Mouse (Mus musculus) limb, embryonic 13.5 days (tissue): Measurements from ENCODE around the gene Ing1. TPM values are rescaled to one million over a fixed set of nuclear protein-coding genes. Genes with fewer than 3 reads are reported as not detected.
"Not testable (repeated sequence)": the region's sequence is repeated elsewhere in the genome, so short reads cannot be mapped to it uniquely, and the experiment has no call there.

Source experiments
- ATAC-seq: fragments of 200-750 bp; cut with Nextera tagmentation; 2 replicates; pipeline ENCODE4 v1.8.0; 2017; ENCODE audit warnings: low read depth, moderate number of reproducible peaks, moderate TSS enrichment; ENCODE audit not compliant: low FRiP score
- H3K27ac ChIP-seq: fragments of 300-500 bp; sonication (generic); 2 replicates; pipeline ENCODE4 v1.5.1; 2015; ENCODE audit warnings: inconsistent platforms, mild to moderate bottlenecking, moderate library complexity
- H3K27me3 ChIP-seq: fragments of 300-500 bp; sonication (generic); 2 replicates; pipeline ENCODE4 v1.6.1; 2015; ENCODE audit warnings: mild to moderate bottlenecking, inconsistent platforms
- H3K36me3 ChIP-seq: fragments of 300-500 bp; sonication (generic); 2 replicates; pipeline ENCODE4 v1.6.1; 2015; ENCODE audit warnings: inconsistent platforms, mild to moderate bottlenecking, moderate library complexity
- H3K4me1 ChIP-seq: fragments of 300-500 bp; sonication (generic); 2 replicates; pipeline ENCODE4 v1.6.1; 2015; ENCODE audit warnings: inconsistent platforms
- H3K4me2 ChIP-seq: fragments of 300-500 bp; sonication (generic); replicated peaks from 2 replicates; pipeline ENCODE4 v1.6.1; 2015; ENCODE audit warnings: inconsistent platforms, mild to moderate bottlenecking, moderate library complexity
- H3K4me3 ChIP-seq: fragments of 300-500 bp; sonication (generic); 2 replicates; pipeline ENCODE4 v1.5.1; 2015; ENCODE audit warnings: moderate library complexity, mild to moderate bottlenecking, inconsistent platforms
- H3K9ac ChIP-seq: fragments of 300-500 bp; sonication (generic); 2 replicates; pipeline ENCODE4 v1.6.1; 2015; ENCODE audit warnings: mild to moderate bottlenecking, inconsistent platforms
- H3K9me3 ChIP-seq: fragments of 300-500 bp; sonication (generic); 2 replicates; pipeline ENCODE4 v1.6.1; 2016; ENCODE audit warnings: inconsistent platforms
- WGBS: fragments of 180-500 bp; shearing (Covaris S2); methylation state at CpG from one replicate; pipeline ENCODE4 v1.1.7; 2015; 5-methylcytosine and 5-hydroxymethylcytosine counted together
- polyA plus RNA-seq: library from polyadenylated mRNA; unstranded; fragments of >200 nt; fragmentation: Nextera tagmentation; extraction: Ambion mirVana; gene quantifications from 2 replicates; pipeline ENCODE4 v1.2.1, GENCODE M21; 2015

Ing1 gene
- polyA plus RNA-seq, 1 experiment from 2014 or later = 37.9 TPM

GRCm38 (mm10) chr8:11530155-11530770, 25.1 kb upstream of the Ing1 start:
- 90% methylated on average over 18 of the region's 18 CpGs for WGBS
- peaks cover 7% of the 10 kb centered on the region; the same call in 1 of the 2 replicates for H3K4me1 ChIP-seq
- no peak for ATAC-seq
- no peaks in the 10 kb centered on the region for H3K27me3 ChIP-seq
- H3K9me3 ChIP-seq = no peaks in the 10 kb centered on the region
- no peak overlapping the region for H3K4me2 ChIP-seq
- H3K9ac ChIP-seq = no peak overlapping the region
- peaks cover 61% of the 10 kb centered on the region for H3K36me3 ChIP-seq
- H3K27ac ChIP-seq = no peak overlapping the region
- H3K4me3 ChIP-seq = no peak overlapping the region

- no peaks in the 10 kb centered on the region for H3K27me3 ChIP-seq
- peaks cover 64% of the 10 kb centered on the region for H3K36me3 ChIP-seq
- no peak overlapping the region for H3K4me3 ChIP-seq
- WGBS = 75% methylated on average over 4 of the region's 4 CpGs
- H3K4me1 ChIP-seq = peaks cover 7% of the 10 kb centered on the region; the same call in 1 of the 2 replicates
- no peak overlapping the region for H3K27ac ChIP-seq
- no peak overlapping the region for H3K4me2 ChIP-seq
- no peaks in the 10 kb centered on the region for H3K9me3 ChIP-seq
- ATAC-seq = no peak
- no peak overlapping the region for H3K9ac ChIP-seq
These were observed 24.5 kb upstream of the Ing1 start for GRCm38 (mm10) chr8:11530849-11531248.

- Histone ChIP-seq H3K4me2 (no peak overlapping the region), H3K27ac (no peak overlapping the region), H3K27me3 (no peaks in the 10 kb centered on the region), H3K9me3 (no peaks in the 10 kb centered on the region), H3K36me3 (peaks cover 73% of the 10 kb centered on the region), H3K9ac (no peak overlapping the region), H3K4me3 (no peak overlapping the region), H3K4me1 (no peaks in the 10 kb centered on the region)
- WGBS = 50% methylated on average over 9 of the region's 9 CpGs
- ATAC-seq = no peak
These were observed 20.9 kb upstream of the Ing1 start for GRCm38 (mm10) chr8:11534494-11534893.

- H3K9ac ChIP-seq = no peak overlapping the region
- peaks cover 4% of the 10 kb centered on the region; the same call in 1 of the 2 replicates for H3K9me3 ChIP-seq
- H3K27me3 ChIP-seq = no peaks in the 10 kb centered on the region
- ATAC-seq = no peak
- no peak overlapping the region for H3K4me2 ChIP-seq
- no peak overlapping the region for H3K27ac ChIP-seq
- H3K4me1 ChIP-seq = no peaks in the 10 kb centered on the region
- WGBS = 88% methylated on average over 4 of the region's 4 CpGs
- no peak overlapping the region for H3K4me3 ChIP-seq
- peaks cover 85% of the 10 kb centered on the region for H3K36me3 ChIP-seq
These were observed 16.3 kb upstream of the Ing1 start for GRCm38 (mm10) chr8:11539049-11539448.

- Histone ChIP-seq H3K4me3 (no peak overlapping the region), H3K9ac (no peak overlapping the region), H3K4me1 (no peaks in the 10 kb centered on the region), H3K9me3 (peaks cover 4% of the 10 kb centered on the region; the same call in 1 of the 2 replicates), H3K4me2 (no peak overlapping the region), H3K27me3 (no peaks in the 10 kb centered on the region), H3K36me3 (peaks cover 81% of the 10 kb centered on the region), H3K27ac (no peak overlapping the region)
- 94% methylated on average over 8 of the region's 8 CpGs for WGBS
- no peak for ATAC-seq
These were observed 15.2 kb upstream of the Ing1 start for GRCm38 (mm10) chr8:11540182-11540581.

GRCm38 (mm10) chr8:11542031-11542430, 13.3 kb upstream of the Ing1 start:
- WGBS = 92% methylated on average over 12 of the region's 12 CpGs
- no peak overlapping the region for H3K4me3 ChIP-seq
- H3K9me3 ChIP-seq = peaks cover 4% of the 10 kb centered on the region; the same call in 1 of the 2 replicates
- no peaks in the 10 kb centered on the region for H3K27me3 ChIP-seq
- no peak overlapping the region for H3K4me2 ChIP-seq
- peaks cover 80% of the 10 kb centered on the region for H3K36me3 ChIP-seq
- no peak overlapping the region for H3K27ac ChIP-seq
- H3K4me1 ChIP-seq = no peaks in the 10 kb centered on the region
- ATAC-seq = no peak
- no peak overlapping the region for H3K9ac ChIP-seq

- Histone ChIP-seq H3K27ac (no peak overlapping the region), H3K4me3 (no peak overlapping the region), H3K9ac (no peak overlapping the region), H3K9me3 (peaks cover 4% of the 10 kb centered on the region; the same call in 1 of the 2 replicates), H3K4me2 (no peak overlapping the region), H3K36me3 (peaks cover 80% of the 10 kb centered on the region), H3K27me3 (no peaks in the 10 kb centered on the region), H3K4me1 (no peaks in the 10 kb centered on the region)
- WGBS = 84% methylated on average over 4 of the region's 4 CpGs
- no peak for ATAC-seq
These were observed 12.5 kb upstream of the Ing1 start for GRCm38 (mm10) chr8:11542866-11543265.

GRCm38 (mm10) chr8:11544386-11544785, 11.0 kb upstream of the Ing1 start:
- H3K36me3 ChIP-seq = peaks cover 72% of the 10 kb centered on the region

GRCm38 (mm10) chr8:11547063-11547462, 8.3 kb upstream of the Ing1 start:
- no peak overlapping the region for H3K4me3 ChIP-seq
- no peaks in the 10 kb centered on the region for H3K9me3 ChIP-seq
- peaks cover 16% of the 10 kb centered on the region for H3K4me1 ChIP-seq
- H3K4me2 ChIP-seq = no peak overlapping the region
- ATAC-seq = no peak
- peaks cover 45% of the 10 kb centered on the region for H3K36me3 ChIP-seq
- WGBS = 62% methylated on average over 6 of the region's 6 CpGs
- no peaks in the 10 kb centered on the region for H3K27me3 ChIP-seq
- no peak overlapping the region for H3K9ac ChIP-seq
- H3K27ac ChIP-seq = no peak overlapping the region

More at GRCm38 (mm10) chr8:11544386-11544785, 11.0 kb upstream of the Ing1 start:
- 40% methylated on average over 3 of the region's 3 CpGs for WGBS
- no peaks in the 10 kb centered on the region for H3K27me3 ChIP-seq
- H3K27ac ChIP-seq = no peak overlapping the region
- no peaks in the 10 kb centered on the region for H3K4me1 ChIP-seq
- peaks cover 4% of the 10 kb centered on the region; the same call in 1 of the 2 replicates for H3K9me3 ChIP-seq
- no peak overlapping the region for H3K9ac ChIP-seq
- no peak for ATAC-seq
- H3K4me2 ChIP-seq = no peak overlapping the region
- no peak overlapping the region for H3K4me3 ChIP-seq

GRCm38 (mm10) chr8:11549706-11550105, 5.7 kb upstream of the Ing1 start:
- no peaks in the 10 kb centered on the region for H3K27me3 ChIP-seq
- H3K27ac ChIP-seq = no peak overlapping the region
- H3K4me3 ChIP-seq = peak overlapping the region; percentile 68
- no peaks in the 10 kb centered on the region for H3K9me3 ChIP-seq
- WGBS = 18% methylated on average over 7 of the region's 7 CpGs
- H3K4me1 ChIP-seq = peaks cover 28% of the 10 kb centered on the region
- H3K36me3 ChIP-seq = peaks cover 24% of the 10 kb centered on the region
- peak overlapping the region; percentile 81 for H3K9ac ChIP-seq
- no peak for ATAC-seq
- peak overlapping the region; percentile 73 for H3K4me2 ChIP-seq

- Histone ChIP-seq H3K9me3 (no peaks in the 10 kb centered on the region), H3K36me3 (peaks cover 18% of the 10 kb centered on the region), H3K27me3 (no peaks in the 10 kb centered on the region), H3K4me2 (peak within 1 kb of the TSS; percentile 73), H3K4me1 (peaks cover 28% of the 10 kb centered on the region), H3K27ac (peak within 1 kb of the TSS; percentile 86), H3K4me3 (peak within 1 kb of the TSS; percentile 68), H3K9ac (peak within 1 kb of the TSS; percentile 81)
- WGBS = under 1% methylated on average over 53 of the region's 53 CpGs
- ATAC-seq = peak; percentile 75
These were observed 5.0 kb upstream of the Ing1 start, which contains the start of gene Cars2 for GRCm38 (mm10) chr8:11550281-11550948. Gene Cars2, minus strand, starts transcription at chr8:11550783.

- H3K4me3 ChIP-seq, ATAC-seq, H3K9me3 ChIP-seq, H3K9ac ChIP-seq, H3K27me3 ChIP-seq, H3K36me3 ChIP-seq, H3K4me2 ChIP-seq, H3K27ac ChIP-seq: not testable (repeated sequence)
- H3K4me1 ChIP-seq = peaks cover 28% of the 10 kb centered on the region
- WGBS = 79% methylated on average over 4 of the region's 4 CpGs
These were observed 3.9 kb upstream of the Ing1 start for GRCm38 (mm10) chr8:11551497-11551896.
